8 mouse cellular contexts compared by ENCODE assay signal in genomic region chr7:29171562-29172097, GRCm38 (mm10). TPM values are rescaled to one million over a fixed set of nuclear protein-coding genes. Genes with fewer than 3 reads are reported as not detected.
DNase-seq lines count a peak whose midpoint lies in the region; ATAC-seq and TF ChIP-seq lines count a peak whose summit lies in the region.

No protein-coding gene starts in this region.

- H3K27me3 ChIP-seq in forebrain, postnatal 0 days (ENCODE audit: insufficient read depth, low read length): peaks cover 39% of the 10 kb centered on the region
- H3K27me3 ChIP-seq in liver, postnatal 0 days (ENCODE audit: insufficient read depth, low read length): peaks cover 48% of the 10 kb centered on the region

- H3K36me3 ChIP-seq in forebrain, postnatal 0 days (ENCODE audit: insufficient read depth): peaks cover 35% of the 10 kb centered on the region
- peaks cover 30% of the 10 kb centered on the region for H3K36me3 ChIP-seq in liver, postnatal 0 days (replicated peaks; ENCODE audit: insufficient read depth, low read length)

- no peak for TF ChIP-seq EP300 in liver, postnatal 0 days (IDR thresholded peaks at IDR 0.05; ENCODE audit: low read depth)

- intact Hi-C loops in left cerebral cortex, postnatal 25 days (cut with DNase I): loop anchor here (10.0 kb wide), 1 partner anchor 123 kb away; no protein-coding TSS in a partner anchor

- peak; percentile 32 to 51 for DNase-seq in adrenal gland, adult (ENCODE audit: inconsistent age in 2 of 2, low spot score in 1 of 2)
- no peak for DNase-seq in adrenal gland, postnatal 4 days (ENCODE audit: low spot score in 2 of 2)
- DNase-seq in 3134 (ENCODE audit: extremely low read depth, insufficient read length, low spot score): peak; percentile 28
- DNase-seq in forebrain, postnatal 0 days: no peak
- no peak for DNase-seq in liver, postnatal 0 days
- no peak for DNase-seq in left cerebral cortex, postnatal 25 days (ENCODE audit: low spot score in 2 of 2)
- DNase-seq in thymus, postnatal 14 days: no peak

- no peak overlapping the region for H3K9ac ChIP-seq in forebrain, postnatal 0 days
- peak overlapping the region; percentile 27 for H3K9ac ChIP-seq in liver, postnatal 0 days (replicated peaks)

- peaks cover 13% of the 10 kb centered on the region; the same call in 1 of the 2 replicates for H3K4me1 ChIP-seq in forebrain, postnatal 0 days (ENCODE audit: insufficient read depth)
- peaks cover 27% of the 10 kb centered on the region for H3K4me1 ChIP-seq in liver, postnatal 0 days (ENCODE audit: insufficient read depth)

- H3K27ac ChIP-seq in forebrain, postnatal 0 days (ENCODE audit: low read depth, low read length): no peak overlapping the region
- H3K27ac ChIP-seq in liver, postnatal 0 days (ENCODE audit: low read depth): no peak overlapping the region

- no peak for ATAC-seq in forebrain, postnatal 0 days
- ATAC-seq in liver, postnatal 0 days: no peak
- no peak for ATAC-seq in megakaryocyte progenitor cell, adult 5-6 weeks (replicated peaks; ENCODE audit: poor library complexity)

- no peak for TF ChIP-seq CTCF in forebrain, postnatal 0 days (IDR thresholded peaks at IDR 0.05; ENCODE audit: low read depth)
- TF ChIP-seq CTCF in liver, postnatal 0 days (IDR thresholded peaks at IDR 0.05; ENCODE audit: low read depth): no peak

- peak overlapping the region; percentile 75; the same call in 1 of the 2 replicates for H3K4me3 ChIP-seq in forebrain, postnatal 0 days (ENCODE audit: low read depth, low read length)
- peak overlapping the region; percentile 54 for H3K4me3 ChIP-seq in liver, postnatal 0 days (ENCODE audit: low read depth, low read length)

- no peaks in the 10 kb centered on the region for H3K9me3 ChIP-seq in forebrain, postnatal 0 days (ENCODE audit: low read length)
- no peaks in the 10 kb centered on the region for H3K9me3 ChIP-seq in liver, postnatal 0 days (ENCODE audit: low read length)

- 9% methylated on average over 34 of the region's 34 CpGs for WGBS in forebrain, postnatal 0 days
- WGBS in liver, postnatal 0 days (ENCODE audit: insufficient replicate concordance): 7% methylated on average over 33 of the region's 34 CpGs

- peak overlapping the region; percentile 59 for H3K4me2 ChIP-seq in forebrain, postnatal 0 days (ENCODE audit: low read depth)
- H3K4me2 ChIP-seq in liver, postnatal 0 days (ENCODE audit: low read depth, low read length): peak overlapping the region; percentile 84

RNA-seq across cellular contexts. Expression of gene Spred3, which starts 1.4 kb away (rescaled TPM):
- total RNA-seq in adrenal gland, postnatal 4 days (2021): 10 to 100 TPM; 14.5 to 15.8 TPM
- total RNA-seq in forebrain, postnatal 0 days (2014; rRNA removed): 19.0 and 29.0 TPM in 2 replicates
- 4.7 and 6.8 TPM in 2 replicates for polyA plus RNA-seq in forebrain, postnatal 0 days (2015; fragmentation: Nextera tagmentation; extraction: Ambion mirVana)
- polyA plus RNA-seq in liver, postnatal 0 days (2015; fragmentation: Nextera tagmentation; extraction: Ambion mirVana): 0.13 and 0.21 TPM in 2 replicates
- total RNA-seq in left cerebral cortex, postnatal 25 days (2021): 10 to 100 TPM; 52.3 to 57.9 TPM
- 0.56 and 2.3 TPM in 2 replicates for total RNA-seq in megakaryocyte progenitor cell, adult 5-6 weeks (2015)
- 0.91 and 2.4 TPM in 2 replicates for total RNA-seq in megakaryocyte progenitor cell, adult 5-6 weeks (2017)

RNA-seq across cellular contexts. Expression of gene Ggn, which starts 1.6 kb away (rescaled TPM):
- total RNA-seq in adrenal gland, postnatal 4 days (2021): 1 to 10 TPM; 1.8 to 2.5 TPM
- 0.67 and 0.77 TPM in 2 replicates for total RNA-seq in forebrain, postnatal 0 days (2014; rRNA removed)
- polyA plus RNA-seq in forebrain, postnatal 0 days (2015; fragmentation: Nextera tagmentation; extraction: Ambion mirVana): 0.39 and 0.40 TPM in 2 replicates
- polyA plus RNA-seq in liver, postnatal 0 days (2015; fragmentation: Nextera tagmentation; extraction: Ambion mirVana): not detected in 2 replicates
- 1 to 10 TPM; 1.0 to 1.1 TPM for total RNA-seq in left cerebral cortex, postnatal 25 days (2021)
- total RNA-seq in megakaryocyte progenitor cell, adult 5-6 weeks (2015): 0.76 and 1.2 TPM in 2 replicates
- total RNA-seq in megakaryocyte progenitor cell, adult 5-6 weeks (2017): 0.17 and 0.47 TPM in 2 replicates

RNA-seq across cellular contexts. Expression of gene Psmd8, which starts 8.9 kb away (rescaled TPM):
- total RNA-seq in adrenal gland, postnatal 4 days (2021): 100 to 1,000 TPM; 188 to 192 TPM
- 245 and 253 TPM in 2 replicates for total RNA-seq in forebrain, postnatal 0 days (2014; rRNA removed)
- polyA plus RNA-seq in forebrain, postnatal 0 days (2015; fragmentation: Nextera tagmentation; extraction: Ambion mirVana): 292 and 338 TPM in 2 replicates
- 143 TPM in 2 replicates for polyA plus RNA-seq in liver, postnatal 0 days (2015; fragmentation: Nextera tagmentation; extraction: Ambion mirVana)
- total RNA-seq in left cerebral cortex, postnatal 25 days (2021): 100 to 1,000 TPM; 137 to 145 TPM
- 169 and 191 TPM in 2 replicates for total RNA-seq in megakaryocyte progenitor cell, adult 5-6 weeks (2015)
- total RNA-seq in megakaryocyte progenitor cell, adult 5-6 weeks (2017): 160 and 176 TPM in 2 replicates

RNA-seq across cellular contexts. Expression of gene Fam98c, which starts 15.6 kb away (rescaled TPM):
- 10 to 100 TPM; 16.2 to 17.2 TPM for total RNA-seq in adrenal gland, postnatal 4 days (2021)
- total RNA-seq in forebrain, postnatal 0 days (2014; rRNA removed): 15.9 and 23.5 TPM in 2 replicates
- 24.7 and 25.3 TPM in 2 replicates for polyA plus RNA-seq in forebrain, postnatal 0 days (2015; fragmentation: Nextera tagmentation; extraction: Ambion mirVana)
- polyA plus RNA-seq in liver, postnatal 0 days (2015; fragmentation: Nextera tagmentation; extraction: Ambion mirVana): 10.5 and 12.5 TPM in 2 replicates
- 10 to 100 TPM; 35.9 to 40.6 TPM for total RNA-seq in left cerebral cortex, postnatal 25 days (2021)
- total RNA-seq in megakaryocyte progenitor cell, adult 5-6 weeks (2015): 19.4 and 24.1 TPM in 2 replicates
- total RNA-seq in megakaryocyte progenitor cell, adult 5-6 weeks (2017): 22.6 and 23.4 TPM in 2 replicates

RNA-seq across cellular contexts. Expression of gene Rasgrp4, which starts 37.0 kb away (rescaled TPM):
- total RNA-seq in adrenal gland, postnatal 4 days (2021): 1 to 10 TPM; 2.4 TPM
- 1.8 and 4.0 TPM in 2 replicates for total RNA-seq in forebrain, postnatal 0 days (2014; rRNA removed)
- 0.84 and 1.3 TPM in 2 replicates for polyA plus RNA-seq in forebrain, postnatal 0 days (2015; fragmentation: Nextera tagmentation; extraction: Ambion mirVana)
- polyA plus RNA-seq in liver, postnatal 0 days (2015; fragmentation: Nextera tagmentation; extraction: Ambion mirVana): 0.94 and 1.7 TPM in 2 replicates
- 1 to 10 TPM; 1.1 to 1.8 TPM for total RNA-seq in left cerebral cortex, postnatal 25 days (2021)
- total RNA-seq in megakaryocyte progenitor cell, adult 5-6 weeks (2015): 1.8 and 3.3 TPM in 2 replicates
- total RNA-seq in megakaryocyte progenitor cell, adult 5-6 weeks (2017): 1.5 and 7.2 TPM in 2 replicates

Comparison
In these comparisons a context has a peak if more than half of its experiments do, and no peak if none do; other contexts are left out.
1. DNase-seq: peak in adrenal gland, adult (2 of 2) and 3134 (single experiment); none in adrenal gland, postnatal 4 days (0 of 2), forebrain, postnatal 0 days (single experiment), liver, postnatal 0 days (single experiment), left cerebral cortex, postnatal 25 days (0 of 2) and thymus, postnatal 14 days (single experiment).